Mouse (Mus musculus) hematopoietic stem cell, adult 5-6 weeks (primary cell): ENCODE data around the gene Krtcap2. TPM values are rescaled to one million over a fixed set of nuclear protein-coding genes. Genes with fewer than 3 reads are reported as not detected.

Source experiments
- ATAC-seq, 2 experiments: fragments of 125-278 bp in 1 of 2; replicated peaks in 1 of 2; 2 replicates each; pipeline ENCODE4 v1.8.0; 2016 to 2017; ENCODE audit warnings: inconsistent platforms in 2 of 2, mild to moderate bottlenecking in 2 of 2, moderate number of reproducible peaks in 2 of 2, low read depth in 1 of 2, moderate TSS enrichment in 1 of 2; ENCODE audit not compliant: low FRiP score in 2 of 2, poor library complexity in 2 of 2, severe bottlenecking in 2 of 2, insufficient read depth in 1 of 2, low TSS enrichment in 1 of 2
- total RNA-seq: library from RNA; stranded (forward); fragments of 172-1452, 232-1000 nt; gene quantifications from 2 replicates; pipeline ENCODE4 v1.2.3, GENCODE M21; 2017

Gene Krtcap2
- total RNA-seq, 1 experiment from 2014 or later, result 108 TPM

DNA sequence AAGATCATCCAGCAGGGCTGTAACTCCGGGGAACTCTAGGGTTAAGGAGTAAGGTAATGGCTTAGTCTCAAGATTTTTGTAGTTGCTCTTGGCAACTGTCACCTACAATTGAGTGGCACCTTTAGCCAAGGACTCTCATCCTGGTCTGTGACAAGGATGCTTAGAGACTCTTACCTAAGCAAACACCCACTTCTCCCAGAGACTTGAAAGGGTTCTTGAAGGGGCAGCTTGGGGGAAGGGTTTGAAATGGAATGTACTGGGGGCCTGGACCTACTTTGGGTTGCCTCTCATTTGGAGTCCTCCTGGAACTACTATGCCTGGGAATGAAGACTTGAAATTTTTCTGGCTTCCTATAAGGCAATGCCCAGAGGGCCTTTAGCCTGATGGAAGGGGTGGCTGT, 27.5 kb upstream of the Krtcap2 start:
- no peak for ATAC-seq

DNA sequence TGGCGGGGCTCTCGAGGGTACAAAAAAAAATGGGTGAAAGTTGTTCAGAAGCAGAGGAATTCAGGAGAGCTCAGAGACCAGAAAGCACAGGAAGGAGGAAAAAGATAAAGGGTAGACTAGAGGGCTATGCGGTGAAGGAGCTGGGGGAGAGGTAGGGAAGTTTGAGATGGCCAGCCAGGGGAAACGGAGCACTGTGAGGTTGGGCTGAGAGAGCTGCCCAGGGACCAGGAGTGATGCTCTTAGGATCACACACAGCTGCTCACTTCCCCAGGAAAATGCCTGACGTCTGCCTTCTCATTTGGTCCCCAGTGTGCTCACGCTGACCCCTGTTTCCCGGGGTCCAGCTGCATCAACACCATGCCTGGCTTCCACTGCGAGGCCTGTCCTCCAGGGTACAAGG, 26.2 kb upstream of the Krtcap2 start:
- no peak for ATAC-seq

DNA sequence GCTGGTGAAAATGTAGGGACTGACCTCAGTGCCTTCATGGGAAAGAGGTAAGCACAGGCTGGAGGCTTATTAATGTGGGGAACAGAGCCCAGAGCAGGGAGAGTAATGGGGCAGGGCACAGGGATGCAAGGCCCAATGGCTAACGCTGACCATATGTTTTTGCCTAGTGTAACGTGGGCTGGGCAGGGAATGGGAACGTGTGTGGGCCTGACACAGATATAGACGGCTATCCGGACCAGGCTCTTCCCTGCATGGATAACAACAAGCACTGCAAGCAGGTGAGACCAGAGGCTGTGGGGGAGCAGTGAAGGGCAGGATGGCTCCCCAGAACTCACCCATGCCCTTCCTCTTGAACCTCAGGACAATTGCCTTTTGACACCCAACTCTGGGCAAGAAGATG, 24.6 kb upstream of the Krtcap2 start:
- ATAC-seq, result no peak

DNA sequence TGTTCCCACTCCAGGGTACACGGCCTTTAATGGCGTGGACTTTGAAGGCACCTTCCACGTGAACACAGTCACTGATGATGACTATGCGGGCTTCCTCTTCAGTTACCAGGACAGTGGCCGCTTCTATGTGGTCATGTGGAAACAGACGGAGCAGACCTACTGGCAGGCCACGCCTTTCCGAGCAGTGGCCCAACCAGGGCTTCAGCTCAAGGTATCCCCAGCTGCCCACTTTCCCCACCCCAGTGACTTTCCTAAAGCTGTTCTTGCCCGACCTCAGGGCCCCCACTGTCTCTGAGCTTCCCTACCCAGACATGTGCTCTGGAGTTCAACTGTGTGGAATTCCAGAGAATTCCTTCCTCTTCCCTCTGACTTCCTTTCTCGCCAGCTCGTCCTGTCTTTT, 21.0 kb upstream of the Krtcap2 start:
- ATAC-seq, result no peak

DNA sequence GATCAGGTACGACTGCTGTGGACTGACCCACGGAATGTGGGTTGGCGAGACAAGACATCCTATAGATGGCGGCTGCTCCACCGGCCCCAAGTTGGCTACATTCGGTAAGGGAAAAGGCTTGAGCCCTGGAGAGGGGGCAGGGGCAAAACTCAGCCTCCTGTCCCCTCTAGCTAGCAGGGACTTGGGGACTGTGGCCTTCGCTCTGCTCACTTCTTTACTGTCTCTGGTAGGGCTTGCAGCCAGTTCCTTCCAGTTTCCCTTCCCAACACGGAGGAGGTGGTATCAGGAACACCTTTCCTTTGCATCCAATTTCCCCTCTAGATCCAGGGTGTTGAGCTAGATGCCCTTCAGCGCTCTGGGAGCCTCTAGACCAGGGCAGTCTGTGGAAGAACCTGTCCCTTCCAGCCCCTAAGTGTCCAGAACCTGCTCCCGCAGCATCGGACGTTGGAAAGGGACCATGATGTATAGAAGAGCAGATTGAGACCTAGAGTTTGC, 20.4 kb upstream of the Krtcap2 start:
- ATAC-seq, result no peak

DNA sequence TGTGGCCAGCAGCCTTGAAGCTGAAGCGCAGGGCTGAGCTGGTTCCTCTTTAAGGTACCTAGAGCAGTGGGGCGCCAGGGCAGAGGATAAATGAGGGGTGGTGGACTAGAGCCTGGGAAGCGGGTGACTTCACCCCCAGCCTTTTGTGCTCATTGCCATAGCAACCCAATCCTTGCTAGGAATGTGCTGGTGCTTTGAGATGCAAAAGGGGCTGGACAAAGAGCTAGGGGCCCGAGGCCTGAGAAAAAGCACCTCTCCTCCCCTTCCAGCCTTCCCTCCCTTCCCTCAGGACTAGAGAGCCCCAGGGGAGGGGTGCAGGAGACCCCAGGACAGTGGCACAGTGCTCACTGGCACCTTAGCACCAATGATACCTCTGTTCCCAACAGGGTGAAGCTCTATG, 19.8 kb upstream of the Krtcap2 start:
- ATAC-seq, result no peak

DNA sequence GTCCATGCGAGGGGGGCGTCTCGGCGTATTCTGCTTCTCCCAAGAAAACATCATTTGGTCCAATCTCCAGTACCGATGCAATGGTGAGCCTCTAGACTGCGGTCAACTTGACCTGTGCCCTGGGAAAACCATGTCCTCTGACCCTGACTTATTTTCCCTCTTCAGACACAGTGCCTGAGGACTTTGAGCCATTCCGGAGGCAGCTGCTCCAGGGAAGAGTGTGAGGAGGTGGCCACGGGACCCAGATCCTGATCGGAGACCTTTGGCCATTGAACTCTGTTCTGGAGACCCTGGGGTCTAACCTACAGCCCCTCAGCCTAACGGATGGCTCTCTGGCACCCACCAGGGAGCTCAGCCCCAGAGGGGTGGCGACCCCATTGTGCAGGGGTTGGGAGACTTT, 19.4 kb upstream of the Krtcap2 start:
- ATAC-seq, result no peak

DNA sequence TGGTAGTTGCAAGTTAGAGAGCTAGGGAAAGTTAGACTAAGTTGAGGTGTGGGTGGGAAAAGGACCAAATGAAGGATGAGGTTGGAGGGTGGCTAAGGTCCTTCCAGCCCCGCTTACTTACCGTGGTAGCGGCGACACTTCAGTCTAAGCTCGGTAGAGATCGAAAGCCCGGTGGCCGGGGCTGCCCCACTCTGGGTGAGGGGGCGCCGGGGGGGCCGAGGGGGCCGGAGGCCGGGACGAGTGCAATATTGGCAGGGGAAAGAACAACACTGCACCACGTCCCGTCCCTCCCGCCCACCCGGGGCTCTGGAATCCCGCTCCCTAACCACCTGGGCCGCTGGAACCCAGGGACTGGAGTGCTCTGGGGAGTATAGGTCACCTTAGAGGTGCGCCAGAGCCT, 18.9 kb upstream of the Krtcap2 start, which contains the start of gene Mtx1:
Gene Mtx1, minus strand, starts transcription at position 189 of the 400 bp plus-strand sequence.
- ATAC-seq, result no peak

DNA sequence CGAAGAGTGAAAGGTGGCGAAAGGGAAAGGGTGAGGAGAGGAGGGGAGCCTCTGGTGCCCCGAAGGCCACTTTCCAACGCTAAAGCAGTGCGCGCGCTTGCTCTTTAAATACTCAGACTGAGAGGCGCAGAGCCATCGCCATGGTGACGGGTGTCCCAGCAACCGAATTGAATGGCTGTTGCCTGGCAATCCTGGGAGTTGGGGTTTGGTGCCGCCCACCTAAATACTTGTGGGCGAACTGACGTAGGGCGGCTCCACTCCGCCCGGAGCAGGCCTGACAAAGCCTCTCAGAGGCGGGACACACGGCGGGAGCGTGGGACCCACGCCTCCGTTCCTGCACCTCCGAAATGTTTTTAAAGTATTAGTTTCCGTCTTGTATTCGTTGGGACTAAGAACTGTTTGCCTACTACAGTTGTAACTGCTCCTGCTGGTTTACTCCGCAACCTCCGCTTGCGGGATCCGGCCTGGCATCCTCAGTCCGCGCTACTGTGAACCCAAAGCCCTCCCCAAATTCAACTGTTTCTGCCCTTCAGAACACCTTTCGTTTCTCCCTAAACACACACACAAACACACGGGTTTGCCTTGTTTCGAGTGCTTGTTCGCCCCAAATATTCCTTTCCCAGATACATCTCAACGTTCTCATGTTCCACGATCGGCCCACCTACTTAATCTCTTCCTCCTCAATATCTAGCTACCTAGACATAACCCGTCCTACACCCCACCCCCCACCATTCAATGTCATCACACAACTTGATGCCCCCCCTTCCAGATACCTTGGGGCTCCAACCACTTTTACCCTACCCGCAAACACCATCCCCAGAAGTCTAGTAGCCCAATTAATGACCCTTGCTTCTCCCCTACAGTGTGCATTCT, 18.2 kb upstream of the Krtcap2 start:
- peak; percentile 54 to 64 for ATAC-seq

DNA sequence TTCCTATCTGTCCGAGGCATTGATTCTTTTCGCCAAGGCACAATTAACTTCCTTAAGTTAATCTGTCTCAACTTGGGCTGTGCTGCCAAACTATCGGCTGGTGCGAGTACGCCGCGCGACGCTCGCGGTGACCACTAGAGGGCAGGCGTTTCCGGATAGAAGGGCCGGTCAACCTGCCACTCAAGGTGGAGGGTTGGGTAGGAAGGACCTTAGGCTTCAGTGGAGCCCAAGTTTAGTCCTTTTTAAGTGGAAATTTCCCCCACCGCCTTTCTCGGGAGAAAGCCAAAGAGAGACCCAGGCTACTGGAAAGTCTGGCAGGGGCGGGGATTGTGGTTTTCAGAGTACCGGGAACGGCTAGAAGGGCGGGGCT, 17.6 kb upstream of the Krtcap2 start:
- ATAC-seq, result peak; percentile 77 to 80

DNA sequence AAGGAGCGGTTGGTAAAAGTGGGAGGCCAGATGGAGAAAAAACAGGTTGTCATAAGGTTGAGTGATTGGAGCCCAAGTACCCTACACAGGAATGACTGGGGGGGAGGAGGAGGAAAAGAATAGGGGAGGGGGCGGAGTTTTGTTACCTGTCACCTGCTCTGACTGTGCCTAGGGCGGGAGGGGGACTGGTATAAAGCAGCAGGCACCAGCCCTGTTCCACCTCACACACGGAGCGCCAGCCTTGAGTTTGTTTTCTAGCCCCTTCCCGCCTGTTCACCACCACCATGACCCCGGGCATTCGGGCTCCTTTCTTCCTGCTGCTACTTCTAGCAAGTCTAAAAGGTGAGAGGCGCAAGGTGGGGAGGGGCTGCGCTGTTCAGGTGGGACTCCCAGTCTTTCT, 16.9 kb upstream of the Krtcap2 start, which contains the start of gene Muc1:
Gene Muc1, plus strand, starts transcription at position 222 of the 400 bp plus-strand sequence.
- no peak for ATAC-seq

DNA sequence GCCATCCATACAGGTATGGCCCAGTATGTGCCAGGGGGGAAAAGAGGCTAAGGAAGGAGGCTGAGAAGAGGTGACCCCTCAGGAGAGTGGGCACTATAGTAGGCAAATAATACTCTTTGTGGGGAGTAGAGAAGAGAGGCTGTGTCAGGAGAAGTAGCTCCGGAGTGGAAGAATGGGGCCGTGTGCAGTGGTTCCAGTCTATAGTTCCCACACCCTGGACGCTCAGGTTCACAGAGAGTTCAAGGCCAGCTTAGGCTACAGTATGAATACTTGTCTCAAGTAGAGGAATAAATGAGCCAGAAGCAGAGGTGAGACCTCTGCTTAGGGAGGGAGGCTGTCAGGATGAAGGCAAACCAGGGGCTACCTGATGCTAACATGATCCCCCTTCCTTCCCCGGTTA, 16.5 kb upstream of the Krtcap2 start:
- no peak for ATAC-seq

DNA sequence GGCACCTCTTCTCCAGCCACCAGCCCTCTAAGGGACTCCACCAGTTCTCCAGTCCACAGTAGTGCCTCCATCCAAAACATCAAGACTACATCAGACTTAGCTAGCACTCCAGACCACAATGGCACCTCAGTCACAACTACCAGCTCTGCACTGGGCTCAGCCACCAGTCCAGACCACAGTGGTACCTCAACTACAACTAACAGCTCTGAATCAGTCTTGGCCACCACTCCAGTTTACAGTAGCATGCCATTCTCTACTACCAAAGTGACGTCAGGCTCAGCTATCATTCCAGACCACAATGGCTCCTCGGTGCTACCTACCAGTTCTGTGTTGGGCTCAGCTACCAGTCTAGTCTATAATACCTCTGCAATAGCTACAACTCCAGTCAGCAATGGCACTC, 15.2 kb upstream of the Krtcap2 start:
- no peak for ATAC-seq

DNA sequence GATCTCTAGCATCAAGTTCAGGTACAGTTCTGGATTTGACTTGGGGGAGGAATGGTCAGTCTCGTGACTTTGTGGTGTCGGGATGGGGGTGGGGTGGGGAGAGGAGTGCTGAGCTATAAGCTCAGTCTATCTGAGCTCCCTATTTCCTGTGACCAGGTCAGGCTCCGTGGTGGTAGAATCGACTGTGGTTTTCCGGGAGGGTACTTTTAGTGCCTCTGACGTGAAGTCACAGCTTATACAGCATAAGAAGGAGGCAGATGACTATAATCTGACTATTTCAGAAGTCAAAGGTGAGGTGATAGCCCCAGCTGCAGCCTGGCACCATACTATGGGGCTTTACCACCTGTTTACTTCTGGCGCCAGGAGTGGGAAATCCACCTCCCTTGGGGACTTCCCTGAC, 14.4 kb upstream of the Krtcap2 start:
- ATAC-seq, result no peak

DNA sequence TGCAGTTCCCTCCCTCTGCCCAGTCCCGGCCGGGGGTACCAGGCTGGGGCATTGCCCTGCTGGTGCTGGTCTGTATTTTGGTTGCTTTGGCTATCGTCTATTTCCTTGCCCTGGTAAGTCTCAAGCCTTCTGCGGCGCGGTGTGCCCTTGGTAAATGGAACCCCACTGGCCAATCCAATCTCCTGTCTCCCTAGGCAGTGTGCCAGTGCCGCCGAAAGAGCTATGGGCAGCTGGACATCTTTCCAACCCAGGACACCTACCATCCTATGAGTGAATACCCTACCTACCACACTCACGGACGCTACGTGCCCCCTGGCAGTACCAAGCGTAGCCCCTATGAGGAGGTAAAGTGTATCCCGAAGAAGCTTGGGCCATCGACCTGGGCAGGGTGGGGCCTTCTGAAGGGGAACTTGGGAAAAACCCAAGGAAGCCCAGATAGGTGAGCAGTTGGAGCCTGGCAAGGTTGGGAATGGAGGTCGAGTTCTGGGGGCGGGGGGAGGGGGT, 13.9 kb upstream of the Krtcap2 start:
- ATAC-seq, result no peak

DNA sequence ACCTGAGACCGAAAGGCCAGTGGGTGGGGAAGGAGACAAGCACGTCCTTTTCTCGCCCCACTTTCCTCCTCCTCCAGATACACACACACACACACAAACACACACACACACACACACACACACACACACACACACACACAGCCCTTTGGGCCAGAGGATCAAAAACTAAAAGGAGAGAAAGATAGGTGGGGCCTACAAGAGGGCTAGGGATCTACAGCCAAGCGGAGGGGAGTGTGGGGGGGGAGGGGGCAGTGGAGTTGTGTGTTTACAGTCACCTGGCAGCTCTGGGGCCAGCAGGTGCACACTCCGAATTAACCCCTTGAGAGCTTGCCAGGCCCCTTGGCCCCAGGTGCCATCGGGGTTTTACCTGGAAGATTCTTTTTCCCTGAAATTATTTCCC, 13.2 kb upstream of the Krtcap2 start:
- ATAC-seq, result no peak

DNA sequence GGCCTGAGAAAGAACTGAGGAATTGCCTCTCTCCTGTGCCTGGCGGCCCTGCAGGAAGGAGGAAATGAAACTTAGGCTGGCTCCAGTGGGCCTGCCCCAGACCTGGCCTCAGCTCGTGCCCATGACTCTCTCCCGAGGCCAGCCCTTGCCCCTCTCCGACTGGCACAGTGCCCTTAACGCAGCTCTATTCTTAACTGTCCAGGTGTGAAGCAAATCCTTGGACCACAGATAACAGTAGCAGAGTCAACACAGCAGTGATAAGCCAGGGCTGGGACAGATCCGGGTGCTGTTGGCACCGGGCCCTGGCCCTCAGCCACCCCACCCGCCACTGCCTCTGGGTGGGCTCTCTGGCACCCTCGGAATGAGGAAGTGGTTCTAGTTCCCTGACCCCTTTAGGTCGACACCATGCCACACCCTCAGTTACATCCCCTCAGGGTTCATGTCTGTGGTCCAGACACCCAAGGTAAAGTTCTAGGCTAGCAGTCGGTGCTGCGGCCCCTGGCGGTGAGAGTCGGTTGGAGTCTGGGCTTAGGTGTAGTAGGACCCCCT, 12.1 kb upstream of the Krtcap2 start:
- peak; percentile 56 to 68 for ATAC-seq

DNA sequence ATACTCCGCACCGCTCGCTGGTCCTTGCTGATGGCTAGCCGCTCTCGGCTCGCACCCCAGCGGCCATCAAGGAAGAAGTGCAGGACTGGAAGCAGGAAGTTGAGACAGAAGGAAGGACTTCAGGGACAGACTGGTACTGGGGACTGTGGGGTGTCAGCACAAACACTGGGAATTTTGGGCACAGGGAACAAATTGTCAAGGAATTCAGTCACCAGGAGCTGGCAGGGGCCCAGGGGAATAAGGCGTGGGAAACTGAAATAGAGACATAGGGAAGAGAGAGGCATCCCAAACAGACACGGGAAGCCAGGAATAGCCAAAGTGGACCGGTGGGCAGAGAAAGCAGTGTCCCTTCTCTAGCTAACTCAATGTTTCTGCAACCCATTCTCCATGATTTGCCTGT, 9.2 kb upstream of the Krtcap2 start:
- ATAC-seq, result no peak

DNA sequence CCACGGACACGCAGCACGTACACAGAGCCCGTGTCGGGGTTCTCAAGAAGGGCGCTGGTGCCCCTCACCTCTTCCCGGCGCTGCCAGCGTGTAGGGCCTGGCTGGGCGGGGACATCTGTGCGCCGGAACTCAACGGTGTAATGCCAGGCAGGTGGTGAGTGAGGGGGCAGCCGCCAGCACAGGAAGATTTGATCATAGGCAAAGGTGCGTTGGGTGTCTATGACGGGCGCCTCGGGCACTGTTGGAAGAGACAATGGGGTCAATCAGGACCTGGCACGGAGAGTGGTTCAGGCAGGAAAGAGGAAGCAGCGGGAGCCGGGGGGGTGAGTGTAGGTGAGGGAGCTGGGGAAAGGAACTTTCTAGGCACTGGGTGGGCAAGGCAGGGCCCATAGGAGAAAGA, 8.1 kb upstream of the Krtcap2 start:
- no peak for ATAC-seq
